Mouse (Mus musculus) cortical plate, adult 2 months (tissue): ENCODE measurements around the gene Ank3.

ENCODE experiments used
- CTCF ChIP-seq: fragments of 200-500 bp; IDR thresholded peaks from 2 replicates; pipeline ENCODE4 v1.5.1; 2011; ENCODE audit warnings: mild to moderate bottlenecking, control low read depth, low read length; ENCODE audit not compliant: insufficient read depth; ENCODE audit errors: extremely low read depth
- POLR2A ChIP-seq: fragments of 200-500 bp; IDR thresholded peaks from 2 replicates; pipeline ENCODE4 v1.6.1; 2011; ENCODE audit warnings: mild to moderate bottlenecking, low read length, control low read depth; ENCODE audit not compliant: insufficient read depth; ENCODE audit errors: extremely low read depth

DNA sequence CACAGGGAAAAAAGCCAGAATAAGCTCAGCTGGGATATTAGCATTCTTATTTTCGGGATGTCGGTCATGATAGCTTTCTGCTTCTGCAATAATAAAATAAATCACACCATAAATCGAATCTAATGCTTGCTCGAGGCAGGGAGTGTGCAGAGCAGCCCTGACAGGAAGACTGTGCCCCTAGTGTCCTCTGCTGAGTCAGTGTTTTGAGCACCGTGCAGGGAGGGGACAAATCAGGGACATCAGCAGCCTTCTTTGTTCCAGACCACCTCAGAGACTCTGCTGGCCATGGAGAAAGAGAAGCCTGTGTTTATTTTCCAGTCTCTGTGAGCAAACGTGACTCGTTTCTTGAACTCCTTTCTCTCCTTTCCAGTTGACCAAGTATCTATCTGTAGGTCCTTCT, 352.8 kb downstream of the Ank3 start:
- TF ChIP-seq CTCF, result no peak
- TF ChIP-seq POLR2A, result no peak
